Mouse (Mus musculus): ENCODE measurements around the gene Spats2. TPM values are rescaled to one million over a fixed set of nuclear protein-coding genes. Genes with fewer than 3 reads are reported as not detected.
A peak's percentile ranks its signal among the peaks of the same experiment; 100 is the strongest.

Spats2 gene
- polyA plus RNA-seq, 1 experiment = 39.1 TPM

DNA sequence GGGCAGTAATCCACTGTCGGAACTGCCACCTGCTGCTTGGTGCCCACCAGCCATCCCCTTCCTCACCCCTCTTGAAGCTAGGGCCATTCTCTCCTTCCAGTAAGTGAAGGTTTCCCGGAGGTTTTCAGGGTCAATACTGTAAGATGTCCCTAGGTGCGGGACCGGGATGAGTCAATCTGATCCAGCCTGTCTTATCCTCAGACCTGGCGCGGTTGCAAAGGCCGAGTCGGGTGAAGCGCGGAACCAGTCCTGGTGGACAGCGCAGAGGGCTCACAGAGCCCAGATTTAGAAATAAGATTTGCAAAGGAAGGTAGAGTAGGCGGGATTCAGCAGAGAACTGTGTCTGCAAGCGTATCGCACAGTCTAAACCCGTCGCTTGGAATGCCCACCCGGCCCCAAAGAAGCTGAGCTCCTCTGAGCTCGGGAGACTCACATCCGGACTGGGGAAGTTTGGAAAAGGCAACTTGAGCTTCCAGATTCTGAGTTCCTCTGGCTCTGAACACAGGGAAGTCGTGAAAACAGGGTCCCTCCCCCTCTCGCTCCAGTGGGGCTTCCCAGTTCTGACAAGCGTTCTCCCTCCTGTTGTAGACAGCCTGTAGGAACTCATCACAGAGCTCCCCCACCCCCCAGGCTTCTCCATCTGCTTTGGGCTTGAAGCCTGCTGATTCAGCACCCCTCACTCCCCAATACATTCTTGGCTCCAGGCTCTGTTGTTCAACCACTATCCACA lies 99.5 kb downstream of the Spats2 start:
- Histone ChIP-seq H3K4me3 (peak overlapping the region; percentile 32), H3K4me2 (ENCODE audit: low read depth) (peak overlapping the region; percentile 100), H3K27me3 (ENCODE audit: control insufficient read depth, insufficient read depth, insufficient read length) (peaks cover 97% of the 10 kb centered on the region), H3K36me3 (ENCODE audit: control insufficient read depth, insufficient read depth) (no peaks in the 10 kb centered on the region), H3ac (ENCODE audit: control insufficient read depth, insufficient read length) (no peak overlapping the region), H3K79me2 (ENCODE audit: control insufficient read depth, insufficient read depth) (no peaks in the 10 kb centered on the region)
- TF ChIP-seq MYOG (IDR thresholded peaks at IDR 0.05; ENCODE audit: control insufficient read depth in 1 of 3, insufficient read depth in 1 of 3, insufficient read length in 2 of 3, low read depth in 2 of 3) (no peak), E2F4 (IDR thresholded peaks at IDR 0.05; ENCODE audit: insufficient read depth) (no peak)

DNA sequence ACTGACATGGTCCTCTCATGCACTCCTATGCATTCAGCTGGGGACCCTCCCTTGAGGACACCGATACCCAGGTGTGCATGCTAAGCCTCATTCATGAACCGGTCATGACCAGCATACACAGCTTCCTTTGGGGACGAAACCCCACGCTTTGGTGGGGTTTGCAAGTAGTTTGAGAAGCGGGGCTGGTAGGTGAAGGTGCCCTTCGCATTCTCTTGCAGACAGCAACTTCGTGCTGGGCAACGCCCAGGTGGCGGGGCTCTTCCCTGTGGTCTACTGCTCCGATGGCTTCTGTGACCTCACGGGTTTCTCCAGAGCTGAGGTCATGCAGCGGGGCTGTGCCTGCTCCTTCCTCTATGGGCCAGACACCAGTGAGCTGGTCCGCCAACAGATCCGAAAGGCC lies 100.4 kb downstream of the Spats2 start:
- no peak for TF ChIP-seq MAX (IDR thresholded peaks at IDR 0.05; ENCODE audit: low read depth)
- no peak for TF ChIP-seq MYOD1 (IDR thresholded peaks at IDR 0.05; ENCODE audit: control insufficient read depth in 1 of 3, insufficient read length in 2 of 3, low read depth in 2 of 3)
- no peak for TF ChIP-seq TCF3 (IDR thresholded peaks at IDR 0.05; ENCODE audit: insufficient read length, low read depth)
- TF ChIP-seq SRF (IDR thresholded peaks at IDR 0.05; ENCODE audit: control insufficient read depth, insufficient read length, low read depth) = no peak
- no peak for TF ChIP-seq REST (IDR thresholded peaks at IDR 0.05; ENCODE audit: insufficient read depth, insufficient read length)
- TF ChIP-seq POLR2A (IDR thresholded peaks at IDR 0.05; ENCODE audit: insufficient read length, low read depth) = no peak
- TF ChIP-seq MYOG (IDR thresholded peaks at IDR 0.05; ENCODE audit: control insufficient read depth in 1 of 3, insufficient read depth in 1 of 3, insufficient read length in 2 of 3, low read depth in 2 of 3) = no peak
- no peak for TF ChIP-seq POLR2AphosphoS2 (IDR thresholded peaks at IDR 0.05; ENCODE audit: insufficient read length, low read depth)
- TF ChIP-seq CEBPB (IDR thresholded peaks at IDR 0.05; ENCODE audit: insufficient read depth, poor library complexity, severe bottlenecking) = no peak
- TF ChIP-seq TCF12 (IDR thresholded peaks at IDR 0.05; ENCODE audit: insufficient read depth, poor library complexity, severe bottlenecking) = no peak
- TF ChIP-seq E2F4 (IDR thresholded peaks at IDR 0.05; ENCODE audit: insufficient read depth) = no peak
- TF ChIP-seq USF1 (IDR thresholded peaks at IDR 0.05; ENCODE audit: low read depth) = no peak
- Histone ChIP-seq H3K27me3 (ENCODE audit: control insufficient read depth, insufficient read depth, insufficient read length) (peaks cover 98% of the 10 kb centered on the region), H3ac (ENCODE audit: control insufficient read depth, insufficient read length) (no peak overlapping the region), H3K79me2 (ENCODE audit: control insufficient read depth, insufficient read depth) (no peaks in the 10 kb centered on the region), H3K4me3 (no peak overlapping the region), H3K4me2 (ENCODE audit: low read depth) (no peak overlapping the region), H3K36me3 (ENCODE audit: control insufficient read depth, insufficient read depth) (no peaks in the 10 kb centered on the region)

DNA sequence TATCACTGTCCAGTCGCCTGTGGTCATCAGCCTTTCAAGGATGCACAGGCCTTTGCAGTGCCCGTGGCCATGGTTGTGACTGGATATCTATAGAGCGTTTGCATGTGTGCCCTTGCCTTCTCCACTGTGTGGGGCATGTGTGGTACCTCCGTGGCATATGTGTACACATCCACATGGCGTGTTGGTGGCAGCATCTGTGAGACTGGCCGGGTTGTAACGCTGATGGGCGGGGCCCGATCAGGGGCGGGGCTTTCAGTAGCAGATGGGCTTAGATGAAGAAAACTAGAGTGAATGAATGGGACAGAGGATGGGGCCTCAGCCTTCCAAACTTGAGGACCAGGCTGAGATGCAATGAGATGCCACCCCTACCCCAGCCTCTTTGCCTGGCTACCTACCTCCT lies 106.3 kb downstream of the Spats2 start:
- H3K36me3 ChIP-seq (ENCODE audit: control insufficient read depth, insufficient read depth) = no peaks in the 10 kb centered on the region
- no peak overlapping the region for H3ac ChIP-seq (ENCODE audit: control insufficient read depth, insufficient read length)
- H3K27me3 ChIP-seq (ENCODE audit: control insufficient read depth, insufficient read depth, insufficient read length) = peaks cover 92% of the 10 kb centered on the region
- no peak overlapping the region for H3K4me3 ChIP-seq
- TF ChIP-seq CEBPB (IDR thresholded peaks at IDR 0.05; ENCODE audit: insufficient read depth, poor library complexity, severe bottlenecking) (no peak), POLR2AphosphoS2 (IDR thresholded peaks at IDR 0.05; ENCODE audit: insufficient read length, low read depth) (no peak), MYOD1 (IDR thresholded peaks at IDR 0.05; ENCODE audit: control insufficient read depth in 1 of 3, insufficient read length in 2 of 3, low read depth in 2 of 3) (no peak), POLR2A (IDR thresholded peaks at IDR 0.05; ENCODE audit: insufficient read length, low read depth) (no peak), TCF3 (IDR thresholded peaks at IDR 0.05; ENCODE audit: insufficient read length, low read depth) (no peak), MYOG (IDR thresholded peaks at IDR 0.05; ENCODE audit: control insufficient read depth in 1 of 3, insufficient read depth in 1 of 3, insufficient read length in 2 of 3, low read depth in 2 of 3) (no peak), REST (IDR thresholded peaks at IDR 0.05; ENCODE audit: insufficient read depth, insufficient read length) (no peak), E2F4 (IDR thresholded peaks at IDR 0.05; ENCODE audit: insufficient read depth) (no peak), USF1 (IDR thresholded peaks at IDR 0.05; ENCODE audit: low read depth) (no peak), TCF12 (IDR thresholded peaks at IDR 0.05; ENCODE audit: insufficient read depth, poor library complexity, severe bottlenecking) (no peak)
- H3K79me2 ChIP-seq (ENCODE audit: control insufficient read depth, insufficient read depth) = no peaks in the 10 kb centered on the region
- no peak overlapping the region for H3K4me2 ChIP-seq (ENCODE audit: low read depth)

DNA sequence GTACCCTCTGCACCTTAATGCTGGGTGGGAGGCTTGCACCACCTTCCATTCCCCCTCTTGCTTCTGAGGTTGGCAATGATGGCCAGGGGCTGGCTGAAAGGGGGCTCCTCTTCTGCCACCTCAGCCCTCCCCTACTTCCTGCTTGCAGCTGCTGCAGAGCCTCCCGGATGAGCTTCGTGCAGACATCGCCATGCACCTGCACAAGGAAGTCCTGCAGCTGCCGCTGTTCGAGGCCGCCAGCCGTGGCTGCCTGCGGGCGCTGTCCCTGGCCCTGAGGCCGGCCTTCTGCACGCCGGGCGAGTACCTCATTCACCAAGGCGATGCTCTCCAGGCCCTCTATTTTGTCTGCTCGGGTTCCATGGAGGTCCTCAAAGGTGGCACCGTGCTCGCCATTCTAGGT lies 108.0 kb downstream of the Spats2 start:
- Histone ChIP-seq H3K4me2 (ENCODE audit: low read depth) (no peak overlapping the region), H3K79me2 (ENCODE audit: control insufficient read depth, insufficient read depth) (no peaks in the 10 kb centered on the region), H3K4me3 (no peak overlapping the region), H3K27me3 (ENCODE audit: control insufficient read depth, insufficient read depth, insufficient read length) (peaks cover 74% of the 10 kb centered on the region), H3ac (ENCODE audit: control insufficient read depth, insufficient read length) (no peak overlapping the region), H3K36me3 (ENCODE audit: control insufficient read depth, insufficient read depth) (no peaks in the 10 kb centered on the region)
- TF ChIP-seq MYOD1 (IDR thresholded peaks at IDR 0.05; ENCODE audit: control insufficient read depth in 1 of 3, insufficient read length in 2 of 3, low read depth in 2 of 3) (peak in 2 of 3 experiments; percentile 49 to 52), SRF (IDR thresholded peaks at IDR 0.05; ENCODE audit: control insufficient read depth, insufficient read length, low read depth) (no peak), MYOG (IDR thresholded peaks at IDR 0.05; ENCODE audit: control insufficient read depth in 1 of 3, insufficient read depth in 1 of 3, insufficient read length in 2 of 3, low read depth in 2 of 3) (peak in 2 of 3 experiments; percentile 56 to 57)

DNA sequence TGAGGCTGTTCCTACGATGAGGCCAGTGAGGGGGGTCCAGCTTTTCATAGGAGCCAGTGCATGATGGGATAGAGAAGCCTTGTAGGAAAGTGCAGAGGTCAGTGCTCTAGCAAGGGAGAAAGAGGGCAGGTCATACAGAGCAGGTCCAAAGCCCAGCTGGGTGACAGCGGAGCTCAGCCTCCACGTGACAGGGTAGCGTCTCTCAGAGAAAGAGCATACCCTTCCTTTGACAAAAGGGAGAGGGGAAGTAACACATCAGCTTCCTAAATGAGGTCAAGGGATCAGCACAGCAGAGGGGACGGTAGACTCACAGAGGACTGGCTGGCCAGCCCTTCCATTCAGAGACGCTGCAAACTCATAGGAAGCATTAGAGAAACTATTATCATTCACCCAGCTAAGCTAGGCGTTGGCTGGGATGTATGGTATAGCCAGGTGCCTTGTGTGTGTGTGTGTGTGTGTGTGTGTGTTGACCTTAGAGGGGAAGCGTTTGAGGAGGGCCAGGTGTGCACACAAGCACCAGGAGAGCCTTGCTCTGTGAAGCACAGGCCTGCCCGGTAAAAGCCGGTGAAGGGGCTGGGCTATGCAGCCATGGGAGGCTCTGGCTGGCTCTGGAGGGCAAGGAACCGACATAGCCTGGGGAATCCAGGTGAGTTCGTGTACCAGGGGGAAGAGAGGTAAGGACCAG lies 108.8 kb downstream of the Spats2 start:
- Histone ChIP-seq H3K79me2 (ENCODE audit: control insufficient read depth, insufficient read depth) (no peaks in the 10 kb centered on the region), H3K27me3 (ENCODE audit: control insufficient read depth, insufficient read depth, insufficient read length) (peaks cover 67% of the 10 kb centered on the region), H3K4me3 (no peak overlapping the region), H3K36me3 (ENCODE audit: control insufficient read depth, insufficient read depth) (no peaks in the 10 kb centered on the region), H3ac (ENCODE audit: control insufficient read depth, insufficient read length) (no peak overlapping the region), H3K4me2 (ENCODE audit: low read depth) (no peak overlapping the region)
- no peak for TF ChIP-seq POLR2AphosphoS2 (IDR thresholded peaks at IDR 0.05; ENCODE audit: insufficient read length, low read depth)
- TF ChIP-seq MYOD1 (IDR thresholded peaks at IDR 0.05; ENCODE audit: control insufficient read depth in 1 of 3, insufficient read length in 2 of 3, low read depth in 2 of 3) = no peak
- TF ChIP-seq E2F4 (IDR thresholded peaks at IDR 0.05; ENCODE audit: insufficient read depth) = no peak
